Mouse (Mus musculus) T-helper 1 cell (primary cell): ENCODE measurements at regions not wholly inside any gene's neighbourhood (a gene's known extent, or its start where the extent isn't known, plus 50 kb on each side); places are given as distances from the start of the nearest gene placed in this dataset.

ENCODE experiments used
- in situ Hi-C: fragments of 300-600 bp; cut with MboI, MseI; formaldehyde crosslinking; loops from one replicate; pipeline ENCODE4 v1.15.1; 2025; ENCODE audit warnings: high pct_unique_total_duplicates

DNA sequence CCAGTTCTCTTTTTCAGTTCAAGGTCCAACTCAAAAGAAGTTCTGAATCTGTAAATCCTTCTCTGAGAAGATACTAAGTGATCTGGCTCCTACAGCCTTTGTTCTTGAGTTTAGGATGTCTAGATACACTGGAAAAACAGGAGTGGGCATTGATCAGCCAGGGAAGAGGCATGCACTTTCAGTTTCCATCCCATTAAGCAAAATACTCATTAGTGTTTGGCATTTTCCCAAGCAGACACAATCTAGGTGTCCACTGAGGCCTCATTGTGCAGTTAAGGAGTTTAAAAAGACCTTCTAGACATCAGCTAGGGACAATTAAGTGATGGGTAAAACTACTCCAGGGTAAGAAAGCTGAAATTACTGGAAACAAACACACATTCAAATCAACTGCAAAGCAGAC, 74.3 kb upstream of the Zfp770 start:
- in situ Hi-C loops, result no loop called here

DNA sequence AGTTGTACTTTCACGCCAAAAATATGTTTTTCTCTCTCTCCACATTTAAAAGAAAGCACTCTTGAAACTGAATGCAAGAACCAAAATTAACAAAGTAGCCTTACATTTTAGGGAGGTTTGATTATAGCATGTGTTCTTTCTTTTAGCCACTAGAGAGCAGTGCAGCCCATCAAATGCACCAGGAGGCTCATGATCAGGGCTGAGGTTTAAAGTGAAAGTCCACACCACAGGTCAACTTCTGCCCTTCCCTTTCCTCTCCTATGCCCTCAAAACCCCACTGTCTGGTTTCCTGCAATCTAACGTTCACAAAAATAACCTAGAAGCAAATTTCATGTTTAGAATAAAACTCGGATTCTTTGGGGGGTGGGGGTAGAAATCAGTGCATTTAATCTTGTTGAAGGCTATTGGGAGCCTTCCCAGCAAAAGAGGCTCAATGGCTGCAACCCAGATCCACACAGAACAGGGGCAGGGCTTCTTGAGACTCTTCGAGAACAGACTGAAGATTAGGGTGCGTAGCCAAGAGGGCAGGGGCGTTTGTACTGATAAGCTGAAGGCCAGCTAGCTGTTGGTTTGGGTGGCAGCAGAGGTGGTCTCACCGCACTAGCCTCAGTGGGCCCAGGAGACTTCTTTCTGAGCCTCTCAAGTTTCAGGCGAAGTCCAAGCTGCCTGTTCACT, 59.3 kb upstream of the Zfp770 start:
- in situ Hi-C loops, result loop anchor here (10.0 kb wide), 1 partner anchor 1844 kb away; no protein-coding TSS in a partner anchor

DNA sequence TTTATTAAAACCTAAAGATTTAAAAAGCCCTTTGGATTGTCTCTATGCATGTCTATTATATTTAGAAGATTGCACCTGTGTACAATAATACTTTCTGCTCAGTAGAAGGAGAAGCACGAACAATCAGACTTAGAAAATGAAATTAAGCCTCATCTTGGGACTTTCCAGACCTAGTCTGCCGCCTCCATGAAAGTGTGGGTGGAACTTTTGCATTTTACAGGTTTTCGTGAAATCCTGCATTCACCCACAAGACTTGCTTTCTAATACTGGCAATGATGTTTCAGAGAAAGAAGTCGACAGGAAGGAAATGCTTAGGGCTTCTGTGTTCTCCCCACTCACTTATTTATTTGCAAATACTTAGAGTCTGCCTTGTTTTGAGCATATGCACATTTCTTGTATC, 58.3 kb upstream of the Zfp770 start:
- in situ Hi-C loops, result no loop called here
